Comparison of ENCODE assay signal across 32 mouse cellular contexts in the genomic region with DNA sequence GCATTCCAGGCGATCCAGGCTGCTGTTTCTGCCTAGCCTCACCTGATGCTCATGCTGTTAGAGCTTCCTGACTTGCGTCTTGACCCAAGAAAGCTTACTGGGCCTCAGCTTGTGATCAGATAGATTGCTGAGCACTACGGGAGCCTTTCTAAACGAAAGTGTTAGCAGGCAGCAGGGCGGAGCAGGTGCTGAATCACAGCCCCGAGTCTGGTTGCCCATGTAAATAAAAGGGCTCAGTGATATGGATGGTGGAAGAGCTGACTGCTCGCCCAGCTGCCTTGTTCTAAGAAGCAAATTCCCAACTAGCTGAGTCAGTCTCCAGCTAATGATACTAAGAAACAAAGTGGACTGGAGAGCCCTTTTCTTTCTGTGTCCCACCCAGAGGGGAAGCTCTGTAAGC. TPM values are rescaled to one million over a fixed set of nuclear protein-coding genes. Genes with fewer than 3 reads are reported as not detected.
DNase-seq lines count a peak whose midpoint lies in the region; ATAC-seq and TF ChIP-seq lines count a peak whose summit lies in the region.
"Had no signal": no experiment of that assay in that cellular context is flagged by ENCODE, and none has a peak within 500 bp of the region (broad histone marks: within the 10 kb centered on the region; RNA-seq: fewer than 3 reads in every experiment).

No protein-coding gene starts in this region.

- intact Hi-C loops in heart, postnatal 25 days (cut with DNase I), result no loop called here

- H3K27me3 ChIP-seq in intestine, embryonic 14.5 days (replicated peaks; ENCODE audit: control insufficient read depth, insufficient read depth, low read length), result no peaks in the 10 kb centered on the region
- no peaks in the 10 kb centered on the region for H3K27me3 ChIP-seq in intestine, postnatal 0 days (replicated peaks; ENCODE audit: control insufficient read depth, insufficient read depth, low read length)
- H3K27me3 ChIP-seq in stomach, embryonic 16.5 days (ENCODE audit: control insufficient read depth, insufficient read depth, low read length), result no peaks in the 10 kb centered on the region
- H3K27me3 ChIP-seq: forebrain, embryonic 15.5 days; hindbrain, embryonic 15.5 days; limb, embryonic 13.5 days; liver, embryonic 13.5 days; megakaryocyte, embryonic 14.5 days; midbrain, embryonic 13.5 days; neural tube, embryonic 12.5 days had no signal

- 27% methylated on average over 7 of the region's 7 CpGs for WGBS in intestine, embryonic 14.5 days
- WGBS in intestine, postnatal 0 days, result 18% methylated on average over 7 of the region's 7 CpGs
- 28% methylated on average over 7 of the region's 7 CpGs for WGBS in stomach, embryonic 16.5 days

- no peak for TF ChIP-seq CTCF in intestine, postnatal 0 days (IDR thresholded peaks at IDR 0.05; ENCODE audit: low read depth)

- no peak overlapping the region for H3K4me3 ChIP-seq in intestine, embryonic 14.5 days (ENCODE audit: low read depth, low read length)
- no peak overlapping the region for H3K4me3 ChIP-seq in intestine, postnatal 0 days (ENCODE audit: low read depth, low read length)
- no peak overlapping the region for H3K4me3 ChIP-seq in stomach, embryonic 16.5 days (replicated peaks; ENCODE audit: low read length)
- H3K4me3 ChIP-seq: forebrain, embryonic 15.5 days; heart, adult 2 months; hindbrain, embryonic 15.5 days; limb, embryonic 13.5 days; liver, embryonic 13.5 days; megakaryocyte, embryonic 14.5 days; midbrain, embryonic 13.5 days; neural tube, embryonic 12.5 days had no signal

- H3K4me1 ChIP-seq in intestine, embryonic 14.5 days (replicated peaks; ENCODE audit: control insufficient read depth, insufficient read depth, low read length), result no peaks in the 10 kb centered on the region
- no peaks in the 10 kb centered on the region for H3K4me1 ChIP-seq in intestine, postnatal 0 days (replicated peaks; ENCODE audit: control insufficient read depth, insufficient read depth, low read length)
- no peaks in the 10 kb centered on the region for H3K4me1 ChIP-seq in stomach, embryonic 16.5 days (ENCODE audit: control insufficient read depth, insufficient read depth, low read length)
- H3K4me1 ChIP-seq: forebrain, embryonic 15.5 days; hindbrain, embryonic 15.5 days; liver, embryonic 13.5 days; megakaryocyte, embryonic 14.5 days; neural tube, embryonic 12.5 days had no signal

- DNase-seq in heart, adult 11 months, result peak; percentile 78
- no peak for DNase-seq in heart, postnatal 25 days (ENCODE audit: low spot score)
- DNase-seq in intestine, embryonic 14.5 days (ENCODE audit: low spot score), result no peak
- DNase-seq in Muller cell, postnatal 12 days (ENCODE audit: inconsistent ontology term), result peak; percentile 55
- no peak for DNase-seq in liver
- DNase-seq: adrenal gland, adult 8-10 months; cerebellum, adult 9-10 months; gastrocnemius, postnatal 14 days; heart, adult 2 months; heart, postnatal 14 days; kidney, adult 18-20 months; kidney, postnatal 4 days; liver, embryonic 13.5 days; lung, adult 2 months; lung, postnatal 36 days; retina, postnatal 1 day had no signal

- no peak overlapping the region for H3K9ac ChIP-seq in intestine, embryonic 14.5 days (ENCODE audit: low read length)
- no peak overlapping the region for H3K9ac ChIP-seq in intestine, postnatal 0 days (ENCODE audit: low read depth, low read length)
- no peak overlapping the region for H3K9ac ChIP-seq in stomach, embryonic 16.5 days (ENCODE audit: low read length)
- H3K9ac ChIP-seq: forebrain, embryonic 15.5 days; hindbrain, embryonic 15.5 days; limb, embryonic 13.5 days; liver, embryonic 13.5 days; midbrain, embryonic 13.5 days; neural tube, embryonic 12.5 days had no signal

- no peaks in the 10 kb centered on the region for H3K9me3 ChIP-seq in intestine, embryonic 14.5 days (ENCODE audit: control insufficient read depth, low read length)
- no peaks in the 10 kb centered on the region for H3K9me3 ChIP-seq in intestine, postnatal 0 days (ENCODE audit: control insufficient read depth)
- no peaks in the 10 kb centered on the region for H3K9me3 ChIP-seq in stomach, embryonic 16.5 days (replicated peaks; ENCODE audit: control insufficient read depth, low read length)
- H3K9me3 ChIP-seq: forebrain, embryonic 15.5 days; G1E; hindbrain, embryonic 15.5 days; limb, embryonic 13.5 days; liver, embryonic 13.5 days; midbrain, embryonic 13.5 days; neural tube, embryonic 12.5 days had no signal

- ATAC-seq in intestine, embryonic 14.5 days (replicated peaks; ENCODE audit: low FRiP score, low TSS enrichment, low read depth), result 0 out of 2 replicates have a peak, but pooled peaks have one; percentile 47
- ATAC-seq in intestine, postnatal 0 days, result no peak
- peak; percentile 79 for ATAC-seq in stomach, embryonic 16.5 days (ENCODE audit: insufficient read depth, low FRiP score)
- no peak for ATAC-seq in frontal cortex, adult (ENCODE audit: low TSS enrichment)
- ATAC-seq: activated CD4-positive, CD25-positive, alpha-beta regulatory T cell, adult 4 months; forebrain, embryonic 15.5 days; midbrain, embryonic 13.5 days had no signal

- H3K36me3 ChIP-seq in intestine, embryonic 14.5 days (ENCODE audit: control insufficient read depth, insufficient read depth, low read length), result no peaks in the 10 kb centered on the region
- H3K36me3 ChIP-seq in intestine, postnatal 0 days (ENCODE audit: control insufficient read depth, insufficient read depth), result no peaks in the 10 kb centered on the region
- H3K36me3 ChIP-seq in stomach, embryonic 16.5 days (ENCODE audit: control insufficient read depth, insufficient read depth, low read length), result no peaks in the 10 kb centered on the region
- H3K36me3 ChIP-seq: forebrain, embryonic 15.5 days; G1E; hindbrain, embryonic 15.5 days; limb, embryonic 13.5 days; liver, embryonic 13.5 days; midbrain, embryonic 13.5 days; neural tube, embryonic 12.5 days had no signal

- H3K27ac ChIP-seq in intestine, embryonic 14.5 days (ENCODE audit: low read depth), result no peak overlapping the region
- no peak overlapping the region for H3K27ac ChIP-seq in intestine, postnatal 0 days (ENCODE audit: low read depth, low read length)
- H3K27ac ChIP-seq in stomach, embryonic 16.5 days (ENCODE audit: low read length), result no peak overlapping the region
- H3K27ac ChIP-seq: forebrain, embryonic 15.5 days; heart, adult 2 months; hindbrain, embryonic 15.5 days; limb, embryonic 13.5 days; liver, embryonic 13.5 days; midbrain, embryonic 13.5 days; neural tube, embryonic 12.5 days had no signal

- no peak overlapping the region for H3K4me2 ChIP-seq in intestine, embryonic 14.5 days (ENCODE audit: low read length)
- H3K4me2 ChIP-seq in intestine, postnatal 0 days (replicated peaks; ENCODE audit: low read depth), result no peak overlapping the region
- 0 out of 2 replicates have a peak overlapping the region, but pooled peaks have one; percentile 8 for H3K4me2 ChIP-seq in stomach, embryonic 16.5 days (ENCODE audit: low read depth, low read length)
- H3K4me2 ChIP-seq: forebrain, embryonic 15.5 days; hindbrain, embryonic 15.5 days; limb, embryonic 13.5 days; liver, embryonic 13.5 days; midbrain, embryonic 13.5 days; neural tube, embryonic 12.5 days had no signal

RNA-seq across cellular contexts. Expression of a gene that starts 27.4 kb away (rescaled TPM):
- not detected for total RNA-seq in heart, postnatal 25 days (2021)
- not detected in 2 replicates for polyA plus RNA-seq in intestine, embryonic 14.5 days (2014; fragmentation: Nextera tagmentation; extraction: Ambion mirVana)
- not detected in 2 replicates for polyA plus RNA-seq in intestine, postnatal 0 days (2015; fragmentation: Nextera tagmentation; extraction: Ambion mirVana)
- not detected in 2 replicates for polyA plus RNA-seq in stomach, embryonic 16.5 days (2015; fragmentation: Nextera tagmentation; extraction: Ambion mirVana)
- total RNA-seq: adrenal gland, adult 8-10 months; gastrocnemius, postnatal 14 days; heart, adult 2 months; heart, postnatal 14 days; left cerebral cortex, adult 18-20 months; left cerebral cortex, postnatal 25 days had no signal
- polyA plus RNA-seq: activated CD4-positive, CD25-positive, alpha-beta regulatory T cell, adult 4 months; embryonic facial prominence, embryonic 14.5 days; forebrain, embryonic 15.5 days; G1E; heart, adult 2 months; hindbrain, embryonic 15.5 days; kidney, embryonic 16.5 days; limb, embryonic 13.5 days; liver, embryonic 13.5 days; lung, adult 2 months; midbrain, embryonic 13.5 days; neural tube, embryonic 12.5 days; urinary bladder, adult 2 months had no signal

RNA-seq across cellular contexts. Expression of a gene that starts 33.1 kb away (rescaled TPM):
- 10 to 100 TPM; 10.9 to 13.6 TPM for total RNA-seq in heart, postnatal 25 days (2021)
- polyA plus RNA-seq in intestine, embryonic 14.5 days (2014; fragmentation: Nextera tagmentation; extraction: Ambion mirVana), result 4.1 and 4.2 TPM in 2 replicates
- polyA plus RNA-seq in intestine, postnatal 0 days (2015; fragmentation: Nextera tagmentation; extraction: Ambion mirVana), result 1.6 TPM in 2 replicates
- polyA plus RNA-seq in stomach, embryonic 16.5 days (2015; fragmentation: Nextera tagmentation; extraction: Ambion mirVana), result 3.0 and 3.4 TPM in 2 replicates

RNA-seq across cellular contexts. Expression of a gene that starts 33.2 kb away (rescaled TPM):
- 1 to 10 TPM; 8.5 to 8.9 TPM for total RNA-seq in heart, postnatal 25 days (2021)
- polyA plus RNA-seq in intestine, embryonic 14.5 days (2014; fragmentation: Nextera tagmentation; extraction: Ambion mirVana), result 8.5 and 11.3 TPM in 2 replicates
- 4.1 and 4.5 TPM in 2 replicates for polyA plus RNA-seq in intestine, postnatal 0 days (2015; fragmentation: Nextera tagmentation; extraction: Ambion mirVana)
- 5.2 and 5.9 TPM in 2 replicates for polyA plus RNA-seq in stomach, embryonic 16.5 days (2015; fragmentation: Nextera tagmentation; extraction: Ambion mirVana)
- polyA plus RNA-seq: activated CD4-positive, CD25-positive, alpha-beta regulatory T cell, adult 4 months had no signal

Comparison
In these comparisons a context has a peak if more than half of its experiments do, and no peak if none do; other contexts are left out.
1. DNase-seq: peak in heart, adult 11 months (single experiment) and Muller cell, postnatal 12 days (single experiment); none in heart, postnatal 25 days (single experiment), intestine, embryonic 14.5 days (single experiment) and liver (single experiment).
2. ATAC-seq: peak in intestine, embryonic 14.5 days (single experiment) and stomach, embryonic 16.5 days (single experiment); none in intestine, postnatal 0 days (single experiment) and frontal cortex, adult (single experiment).